Comparison of ENCODE assay signal across 7 mouse cellular contexts in genomic region chr2:24950189-24950535, GRCm38 (mm10). TPM values are rescaled to one million over a fixed set of nuclear protein-coding genes. Genes with fewer than 3 reads are reported as not detected.
DNase-seq lines count a peak whose midpoint lies in the region; ATAC-seq and TF ChIP-seq lines count a peak whose summit lies in the region.

No protein-coding gene starts in this region.

- ATAC-seq in hindbrain, embryonic 15.5 days (ENCODE audit: low FRiP score, low read depth): 0 out of 2 replicates have a peak, but pooled peaks have one; percentile 6

- H3K27me3 ChIP-seq in spleen, adult 2 months (ENCODE audit: control insufficient read depth, insufficient read depth, low read length): no peaks in the 10 kb centered on the region
- H3K27me3 ChIP-seq in hindbrain, embryonic 15.5 days: no peaks in the 10 kb centered on the region
- H3K27me3 ChIP-seq in midbrain, embryonic 10.5 days (ENCODE audit: low read depth, poor library complexity, severe bottlenecking): peaks cover 13% of the 10 kb centered on the region

- peak overlapping the region; percentile 76 for H3K4me2 ChIP-seq in hindbrain, embryonic 15.5 days

- peaks cover 4% of the 10 kb centered on the region for H3K4me1 ChIP-seq in spleen, adult 2 months (ENCODE audit: control insufficient read depth, insufficient read depth, insufficient read length)
- H3K4me1 ChIP-seq in hindbrain, embryonic 15.5 days (replicated peaks): peaks cover 20% of the 10 kb centered on the region
- H3K4me1 ChIP-seq in midbrain, embryonic 10.5 days: peaks cover 24% of the 10 kb centered on the region

- WGBS in spleen, adult 2 months: under 1% methylated on average over 29 of the region's 31 CpGs
- under 1% methylated on average over 31 of the region's 31 CpGs for WGBS in hindbrain, embryonic 15.5 days
- WGBS in midbrain, embryonic 10.5 days: 0% methylated on average over 31 of the region's 31 CpGs

- peak overlapping the region; percentile 86 for H3K9ac ChIP-seq in hindbrain, embryonic 15.5 days

- no peak for TF ChIP-seq POLR2A in spleen, adult 2 months (IDR thresholded peaks at IDR 0.05; ENCODE audit: low read depth, low read length)

- peak overlapping the region; percentile 18; the same call in 1 of the 2 replicates for H3K27ac ChIP-seq in spleen, adult 2 months (ENCODE audit: insufficient read depth, low read length)
- H3K27ac ChIP-seq in hindbrain, embryonic 15.5 days (replicated peaks): peak overlapping the region; percentile 75
- H3K27ac ChIP-seq in midbrain, embryonic 10.5 days (replicated peaks): peak overlapping the region; percentile 95

- peaks cover 5% of the 10 kb centered on the region for H3K36me3 ChIP-seq in spleen, adult 2 months (ENCODE audit: control insufficient read depth, insufficient read depth, low read length)
- H3K36me3 ChIP-seq in hindbrain, embryonic 15.5 days: peaks cover 35% of the 10 kb centered on the region
- peaks cover 41% of the 10 kb centered on the region for H3K36me3 ChIP-seq in midbrain, embryonic 10.5 days

- no peak for TF ChIP-seq CTCF in spleen, adult 2 months (IDR thresholded peaks at IDR 0.05; ENCODE audit: extremely low read depth, insufficient read depth, insufficient read length, insufficient replicate concordance)

- peak overlapping the region; percentile 91 for H3K4me3 ChIP-seq in spleen, adult 2 months (ENCODE audit: extremely low read depth, insufficient read depth, insufficient read length)
- H3K4me3 ChIP-seq in hindbrain, embryonic 15.5 days: peak overlapping the region; percentile 91
- peak overlapping the region; percentile 98 for H3K4me3 ChIP-seq in midbrain, embryonic 10.5 days

- H3K9me3 ChIP-seq in hindbrain, embryonic 15.5 days: no peaks in the 10 kb centered on the region
- no peaks in the 10 kb centered on the region for H3K9me3 ChIP-seq in midbrain, embryonic 10.5 days (replicated peaks)

- DNase-seq in spleen, adult 2 months (ENCODE audit: low read depth in 1 of 2, low spot score in 2 of 2): no peak
- no peak for DNase-seq in spleen, postnatal 36 days (ENCODE audit: low spot score in 2 of 2)
- DNase-seq in embryo, embryonic 9.5 days (ENCODE audit: extremely low spot score): peak; percentile 32
- peak; percentile 42 for DNase-seq in midbrain, embryonic 10.5 days (ENCODE audit: low spot score)
- DNase-seq in right cerebral cortex, postnatal 25 days: no peak
- no peak for DNase-seq in frontal cortex, postnatal 10 days (ENCODE audit: low spot score in 2 of 2)

RNA-seq across cellular contexts. Expression of gene Zmynd19, which starts 0.6 kb away (rescaled TPM):
- 3.8 and 4.9 TPM in 2 replicates for polyA plus RNA-seq in spleen, adult 2 months (2012; rRNA removed)
- polyA plus RNA-seq in hindbrain, embryonic 15.5 days (2015; fragmentation: Nextera tagmentation; extraction: Ambion mirVana): 23.8 and 25.4 TPM in 2 replicates
- polyA plus RNA-seq in midbrain, embryonic 10.5 days (2016; fragmentation: Nextera tagmentation; extraction: Ambion mirVana): 22.8 and 23.2 TPM in 2 replicates

RNA-seq across cellular contexts. Expression of gene Dph7, which starts 12.0 kb away (rescaled TPM):
- 16.0 and 18.3 TPM in 2 replicates for polyA plus RNA-seq in spleen, adult 2 months (2012; rRNA removed)
- 35.5 and 36.0 TPM in 2 replicates for polyA plus RNA-seq in hindbrain, embryonic 15.5 days (2015; fragmentation: Nextera tagmentation; extraction: Ambion mirVana)
- 33.9 and 36.3 TPM in 2 replicates for polyA plus RNA-seq in midbrain, embryonic 10.5 days (2016; fragmentation: Nextera tagmentation; extraction: Ambion mirVana)

RNA-seq across cellular contexts. Expression of gene Arrdc1, which starts 15.1 kb away (rescaled TPM):
- polyA plus RNA-seq in spleen, adult 2 months (2012; rRNA removed): 192 and 248 TPM in 2 replicates
- polyA plus RNA-seq in hindbrain, embryonic 15.5 days (2015; fragmentation: Nextera tagmentation; extraction: Ambion mirVana): 37.8 and 41.5 TPM in 2 replicates
- polyA plus RNA-seq in midbrain, embryonic 10.5 days (2016; fragmentation: Nextera tagmentation; extraction: Ambion mirVana): 16.0 and 16.2 TPM in 2 replicates

RNA-seq across cellular contexts. Expression of gene Mrpl41, which starts 24.7 kb away (rescaled TPM):
- 12.6 and 18.8 TPM in 2 replicates for polyA plus RNA-seq in spleen, adult 2 months (2012; rRNA removed)
- 157 and 171 TPM in 2 replicates for polyA plus RNA-seq in hindbrain, embryonic 15.5 days (2015; fragmentation: Nextera tagmentation; extraction: Ambion mirVana)
- polyA plus RNA-seq in midbrain, embryonic 10.5 days (2016; fragmentation: Nextera tagmentation; extraction: Ambion mirVana): 139 and 143 TPM in 2 replicates

RNA-seq across cellular contexts. Expression of gene Pnpla7, which starts 25.7 kb away (rescaled TPM):
- polyA plus RNA-seq in spleen, adult 2 months (2012; rRNA removed): 43.0 and 50.4 TPM in 2 replicates
- 3.3 and 3.9 TPM in 2 replicates for polyA plus RNA-seq in hindbrain, embryonic 15.5 days (2015; fragmentation: Nextera tagmentation; extraction: Ambion mirVana)
- polyA plus RNA-seq in midbrain, embryonic 10.5 days (2016; fragmentation: Nextera tagmentation; extraction: Ambion mirVana): 5.0 and 5.3 TPM in 2 replicates

Comparison
In these comparisons a context has a peak if more than half of its experiments do, and no peak if none do; other contexts are left out.
1. DNase-seq: peak in embryo, embryonic 9.5 days (single experiment) and midbrain, embryonic 10.5 days (single experiment); none in spleen, adult 2 months (0 of 2), spleen, postnatal 36 days (0 of 2), right cerebral cortex, postnatal 25 days (single experiment) and frontal cortex, postnatal 10 days (0 of 2).
2. H3K27ac ChIP-seq: peak in every context shown above with its lines; median percentile 95 in midbrain, embryonic 10.5 days; 75 in hindbrain, embryonic 15.5 days; 18 in spleen, adult 2 months.
3. Peak in every context shown above with its lines, with median percentiles within 50 percentile points of each other: H3K4me3 ChIP-seq.